In the genomic region with DNA sequence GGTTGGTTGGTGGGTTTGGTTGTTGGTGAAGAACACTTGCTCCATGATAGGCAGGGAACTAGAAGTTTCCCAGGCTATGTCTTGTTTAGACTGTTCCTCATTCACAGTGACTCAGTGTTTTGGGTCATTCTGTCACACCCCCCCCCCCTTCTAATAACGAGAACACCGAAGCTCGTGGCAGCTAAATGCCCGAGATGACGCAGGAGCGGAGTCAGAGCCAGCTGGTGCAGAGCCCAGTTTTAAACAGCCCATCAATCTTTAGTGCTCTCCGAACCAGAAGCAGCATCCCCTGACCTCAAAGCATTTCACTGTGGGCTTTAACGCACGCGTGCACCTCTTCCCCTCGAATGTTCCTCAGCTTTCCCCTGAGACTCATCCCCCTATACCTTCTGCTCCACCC, we compare ENCODE assay signal across 9 mouse cellular contexts. TPM values are rescaled to one million over a fixed set of nuclear protein-coding genes. Genes with fewer than 3 reads are reported as not detected.
DNase-seq lines count a peak whose midpoint lies in the region; ATAC-seq and TF ChIP-seq lines count a peak whose summit lies in the region.
"Had no signal": no experiment of that assay in that cellular context is flagged by ENCODE, and none has a peak within 500 bp of the region (broad histone marks: within the 10 kb centered on the region; RNA-seq: fewer than 3 reads in every experiment).

No protein-coding gene starts in this region.

- peaks cover 13% of the 10 kb centered on the region for H3K4me1 ChIP-seq in neural tube, embryonic 13.5 days (replicated peaks)
- H3K4me1 ChIP-seq in intestine, postnatal 0 days (replicated peaks; ENCODE audit: control insufficient read depth, insufficient read depth, low read length), result 0 out of 2 replicates have a peak, but pooled peaks cover 7% of the 10 kb centered on the region
- H3K4me1 ChIP-seq in thymus, adult 2 months (replicated peaks; ENCODE audit: control insufficient read depth, insufficient read depth, low read length), result peaks cover 21% of the 10 kb centered on the region

- 30% methylated on average over 11 of the region's 11 CpGs for WGBS in neural tube, embryonic 13.5 days
- WGBS in intestine, postnatal 0 days, result 47% methylated on average over 11 of the region's 11 CpGs
- WGBS in thymus, adult 2 months, result 44% methylated on average over 11 of the region's 11 CpGs

- DNase-seq in cerebellum, postnatal 14 days, result peak; percentile 75 to 78
- DNase-seq in neural tube, embryonic 10.5 days (ENCODE audit: extremely low spot score, low spot score), result no peak
- peak; percentile 31 for DNase-seq in ovary, postnatal 14 days (ENCODE audit: low spot score)
- DNase-seq in left cerebral cortex, postnatal 10 days (ENCODE audit: extremely low spot score in 1 of 2, low spot score in 2 of 2), result no peak
- no peak for DNase-seq in thymus, adult 2 months

- no peak overlapping the region for H3K4me2 ChIP-seq in neural tube, embryonic 13.5 days
- H3K4me2 ChIP-seq in intestine, postnatal 0 days (replicated peaks; ENCODE audit: low read depth), result no peak overlapping the region
- H3K4me2 ChIP-seq: limb, embryonic 13.5 days had no signal

- peaks cover 39% of the 10 kb centered on the region; the same call in 1 of the 2 replicates for H3K36me3 ChIP-seq in neural tube, embryonic 13.5 days
- peaks cover 10% of the 10 kb centered on the region; the same call in 1 of the 2 replicates for H3K36me3 ChIP-seq in intestine, postnatal 0 days (ENCODE audit: control insufficient read depth, insufficient read depth)
- H3K36me3 ChIP-seq in thymus, adult 2 months (ENCODE audit: control insufficient read depth, insufficient read depth, low read length), result no peaks in the 10 kb centered on the region

- intact Hi-C loops in left cerebral cortex, postnatal 10 days (cut with DNase I), result no loop called here

- no peak for TF ChIP-seq POLR2A in thymus, adult 2 months (IDR thresholded peaks at IDR 0.05; ENCODE audit: control insufficient read depth, extremely low read depth, insufficient read depth, low read length, poor library complexity)

- TF ChIP-seq CTCF in intestine, postnatal 0 days (IDR thresholded peaks at IDR 0.05; ENCODE audit: low read depth), result no peak
- no peak for TF ChIP-seq CTCF in thymus, adult 2 months (IDR thresholded peaks at IDR 0.05; ENCODE audit: borderline replicate concordance, control insufficient read depth, extremely low read depth, insufficient read depth, low read length, poor library complexity)

- H3K27me3 ChIP-seq in neural tube, embryonic 13.5 days, result no peaks in the 10 kb centered on the region
- no peaks in the 10 kb centered on the region for H3K27me3 ChIP-seq in intestine, postnatal 0 days (replicated peaks; ENCODE audit: control insufficient read depth, insufficient read depth, low read length)
- H3K27me3 ChIP-seq in thymus, adult 2 months (ENCODE audit: control insufficient read depth, insufficient read depth, low read length), result no peaks in the 10 kb centered on the region
- H3K27me3 ChIP-seq: limb, embryonic 13.5 days had no signal

- no peak overlapping the region for H3K9ac ChIP-seq in neural tube, embryonic 13.5 days
- H3K9ac ChIP-seq in intestine, postnatal 0 days (ENCODE audit: low read depth, low read length), result peak overlapping the region; percentile 11; the same call in 1 of the 2 replicates
- H3K9ac ChIP-seq: limb, embryonic 13.5 days had no signal

- no peak for ATAC-seq in cerebellum, adult (ENCODE audit: insufficient number of reproducible peaks, low FRiP score, low TSS enrichment)
- peak; percentile 46; the same call in 1 of the 2 replicates for ATAC-seq in neural tube, embryonic 13.5 days (ENCODE audit: low read depth)
- ATAC-seq in intestine, postnatal 0 days, result no peak

- no peaks in the 10 kb centered on the region for H3K9me3 ChIP-seq in neural tube, embryonic 13.5 days
- H3K9me3 ChIP-seq in intestine, postnatal 0 days (ENCODE audit: control insufficient read depth), result no peaks in the 10 kb centered on the region
- H3K9me3 ChIP-seq: limb, embryonic 13.5 days had no signal

- no peak overlapping the region for H3K27ac ChIP-seq in neural tube, embryonic 13.5 days (replicated peaks)
- no peak overlapping the region for H3K27ac ChIP-seq in intestine, postnatal 0 days (ENCODE audit: low read depth, low read length)
- no peak overlapping the region for H3K27ac ChIP-seq in thymus, adult 2 months (ENCODE audit: control insufficient read depth, insufficient read depth, low read length)
- H3K27ac ChIP-seq: limb, embryonic 13.5 days had no signal

- no peak overlapping the region for H3K4me3 ChIP-seq in neural tube, embryonic 13.5 days
- no peak overlapping the region for H3K4me3 ChIP-seq in intestine, postnatal 0 days (ENCODE audit: low read depth, low read length)
- H3K4me3 ChIP-seq in thymus, adult 2 months (ENCODE audit: control insufficient read depth, insufficient read depth, low read length), result no peak overlapping the region
- H3K4me3 ChIP-seq: limb, embryonic 13.5 days had no signal

RNA-seq across cellular contexts. Expression of gene Sorl1, which starts 29.3 kb away (rescaled TPM):
- polyA plus RNA-seq in neural tube, embryonic 13.5 days (2015; fragmentation: Nextera tagmentation; extraction: Ambion mirVana), result 12.1 and 12.7 TPM in 2 replicates
- polyA plus RNA-seq in intestine, postnatal 0 days (2015; fragmentation: Nextera tagmentation; extraction: Ambion mirVana), result 2.8 and 3.6 TPM in 2 replicates
- total RNA-seq in left cerebral cortex, postnatal 10 days (2021), result 10 to 100 TPM; 80.9 to 93.2 TPM
- polyA plus RNA-seq in thymus, adult 2 months (2012; rRNA removed), result 21.9 and 27.7 TPM in 2 replicates

Comparison
In these comparisons a context has a peak if more than half of its experiments do, and no peak if none do; other contexts are left out.
1. DNase-seq: peak in cerebellum, postnatal 14 days (2 of 2) and ovary, postnatal 14 days (single experiment); none in neural tube, embryonic 10.5 days (single experiment), left cerebral cortex, postnatal 10 days (0 of 2) and thymus, adult 2 months (single experiment).